Mouse (Mus musculus) myocyte (in vitro differentiated cells): Measurements from ENCODE around the gene Gm5134.

Experiments used
- CEBPB ChIP-seq: IDR thresholded peaks from 2 replicates; pipeline ENCODE4 v1.6.1; 2011; ENCODE audit warnings: mild to moderate bottlenecking, moderate library complexity; ENCODE audit not compliant: poor library complexity, insufficient read depth, severe bottlenecking
- E2F4 ChIP-seq: IDR thresholded peaks from one replicate; pipeline ENCODE4 v1.6.1; 2011; ENCODE audit warnings: mild to moderate bottlenecking, control low read depth, moderate library complexity; ENCODE audit not compliant: insufficient read depth
- MAX ChIP-seq: IDR thresholded peaks from one replicate; pipeline ENCODE4 v1.6.1; 2011; ENCODE audit warnings: low read depth, mild to moderate bottlenecking, control low read depth
- MYOD1 ChIP-seq, 3 experiments: IDR thresholded peaks; one replicate each; pipeline ENCODE4 v1.6.1; 2011; ENCODE audit warnings: control low read depth in 2 of 3, low read depth in 2 of 3, mild to moderate bottlenecking in 2 of 3, moderate library complexity in 1 of 3; ENCODE audit not compliant: insufficient read length in 2 of 3, control insufficient read depth in 1 of 3
- MYOG ChIP-seq, 3 experiments: IDR thresholded peaks; one replicate each; pipeline ENCODE4 v1.6.1; 2011; ENCODE audit warnings: control low read depth in 2 of 3, low read depth in 2 of 3, mild to moderate bottlenecking in 2 of 3; ENCODE audit not compliant: insufficient read length in 2 of 3, control insufficient read depth in 1 of 3, insufficient read depth in 1 of 3
- POLR2A ChIP-seq: IDR thresholded peaks from one replicate; pipeline ENCODE4 v1.6.1; 2011; ENCODE audit warnings: low read depth, mild to moderate bottlenecking, control low read depth, moderate library complexity; ENCODE audit not compliant: insufficient read length
- POLR2AphosphoS2 ChIP-seq: IDR thresholded peaks from one replicate; pipeline ENCODE4 v1.6.1; 2011; ENCODE audit warnings: low read depth, control low read depth; ENCODE audit not compliant: insufficient read length
- REST ChIP-seq: IDR thresholded peaks from one replicate; pipeline ENCODE4 v1.6.1; 2011; ENCODE audit warnings: mild to moderate bottlenecking, control low read depth, moderate library complexity; ENCODE audit not compliant: insufficient read depth, insufficient read length
- SRF ChIP-seq: IDR thresholded peaks from one replicate; pipeline ENCODE4 v1.6.1; 2011; ENCODE audit warnings: low read depth; ENCODE audit not compliant: control insufficient read depth, insufficient read length
- TCF12 ChIP-seq: IDR thresholded peaks from one replicate; pipeline ENCODE4 v1.6.1; 2011; ENCODE audit warnings: mild to moderate bottlenecking, control low read depth; ENCODE audit not compliant: poor library complexity, insufficient read depth, severe bottlenecking
- TCF3 ChIP-seq: IDR thresholded peaks from one replicate; pipeline ENCODE4 v1.6.1; 2011; ENCODE audit warnings: low read depth, control low read depth; ENCODE audit not compliant: insufficient read length
- USF1 ChIP-seq: IDR thresholded peaks from one replicate; pipeline ENCODE4 v1.6.1; 2011; ENCODE audit warnings: low read depth, mild to moderate bottlenecking, control low read depth, moderate library complexity

DNA sequence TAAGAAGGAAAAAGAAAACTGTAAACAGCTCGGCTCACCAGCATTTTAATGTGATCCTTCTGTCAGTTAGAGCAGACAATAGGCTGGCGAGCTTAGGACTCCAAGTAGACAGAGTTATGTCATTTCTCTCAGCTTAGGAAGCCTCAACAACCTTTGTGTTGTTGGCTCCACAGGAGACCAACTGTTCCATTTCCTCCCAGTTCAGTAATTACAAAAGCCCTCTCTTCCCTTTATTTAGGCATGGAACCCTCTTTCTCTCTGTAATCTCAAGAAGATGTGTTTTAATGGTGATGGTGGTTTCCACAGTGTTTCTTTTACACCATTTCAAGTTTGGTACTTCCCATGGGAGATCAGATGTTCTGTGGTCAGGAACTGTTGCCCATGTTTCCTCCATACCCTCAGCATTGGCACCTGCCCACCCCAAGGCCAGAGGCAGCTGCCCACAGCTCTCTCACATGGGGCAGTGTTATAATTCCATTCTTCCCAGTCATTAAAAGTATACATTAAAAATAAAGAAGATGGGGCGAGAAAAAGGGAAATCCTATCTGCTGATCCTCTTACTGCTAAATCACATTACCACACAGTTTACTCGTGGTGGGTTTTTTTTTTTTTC, 36.2 kb downstream of the Gm5134 start:
- TF ChIP-seq POLR2A: no peak
- no peak for TF ChIP-seq MAX
- TF ChIP-seq E2F4: no peak
- TF ChIP-seq USF1: no peak
- peak in 2 of 3 experiments; percentile 76 to 88 for TF ChIP-seq MYOG (IDR thresholded peaks at IDR 0.05; ENCODE audit: control insufficient read depth in 1 of 3, insufficient read depth in 1 of 3, insufficient read length in 2 of 3, low read depth in 2 of 3)
- peak; percentile 51 for TF ChIP-seq TCF3
- peak; percentile 58 for TF ChIP-seq TCF12
- no peak for TF ChIP-seq SRF
- no peak for TF ChIP-seq CEBPB
- peak in 2 of 3 experiments; percentile 81 to 90 for TF ChIP-seq MYOD1 (IDR thresholded peaks at IDR 0.05; ENCODE audit: control insufficient read depth in 1 of 3, insufficient read length in 2 of 3, low read depth in 2 of 3)
- TF ChIP-seq POLR2AphosphoS2: no peak
- no peak for TF ChIP-seq REST
